Mouse (Mus musculus): ENCODE measurements around the gene Slc20a1.

DNA sequence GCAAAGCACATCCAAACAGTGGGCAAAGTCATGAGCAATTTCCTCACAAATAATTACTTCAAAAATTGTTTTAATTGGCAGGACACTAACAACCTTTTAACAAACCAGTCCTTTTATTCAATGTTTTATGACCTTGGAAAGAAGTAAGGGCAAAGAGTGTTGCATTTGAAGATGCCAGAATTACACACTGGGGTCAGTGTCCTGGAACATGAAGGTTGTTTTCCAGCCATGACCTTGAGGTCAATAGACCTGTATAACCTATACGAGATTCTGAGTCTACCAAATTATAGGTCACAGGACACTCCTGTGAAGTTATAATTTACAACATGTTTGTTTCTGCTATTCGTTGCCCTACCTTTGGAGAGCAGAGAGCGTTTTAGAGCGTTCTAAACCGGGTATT is 1.4 kb upstream of the Slc20a1 start:
- no peak for TF ChIP-seq CTCF (IDR thresholded peaks at IDR 0.05; ENCODE audit: low read depth)
- no peak for TF ChIP-seq EP300 (optimal IDR thresholded peaks at IDR 0.05)
